Mouse (Mus musculus) spleen, adult 2 months (tissue): ENCODE results near the gene Gbgt1. TPM values are rescaled to one million over a fixed set of nuclear protein-coding genes. Genes with fewer than 3 reads are reported as not detected.

Experiments used
- DNase-seq, 2 experiments: peaks; one replicate each; pipeline versions ENCODE4 v3.0.0 to v3.0.0-alpha.2; 2012 to 2021; ENCODE audit warnings: low spot score in 2 of 2, low read depth in 1 of 2
- H3K27ac ChIP-seq: fragments of 200-500 bp; 2 replicates; pipeline ENCODE4 v1.5.1; 2012; ENCODE audit warnings: low read length, inconsistent platforms; ENCODE audit not compliant: insufficient read depth
- H3K27me3 ChIP-seq: fragments of 200-500 bp; 2 replicates; pipeline ENCODE4 v1.6.1; 2012; ENCODE audit warnings: mild to moderate bottlenecking, moderate library complexity, low read length, inconsistent platforms; ENCODE audit not compliant: control insufficient read depth, insufficient read depth
- H3K36me3 ChIP-seq: fragments of 200-500 bp; 2 replicates; pipeline ENCODE4 v1.6.1; 2012; ENCODE audit warnings: mild to moderate bottlenecking, low read length, inconsistent platforms; ENCODE audit not compliant: control insufficient read depth, insufficient read depth
- H3K4me1 ChIP-seq: fragments of 200-500 bp; 2 replicates; pipeline ENCODE4 v1.6.1; 2011; ENCODE audit warnings: inconsistent platforms; ENCODE audit not compliant: control insufficient read depth, insufficient read depth, insufficient read length
- H3K4me3 ChIP-seq: fragments of 200-500 bp; 2 replicates; pipeline ENCODE4 v1.5.1; 2011; ENCODE audit warnings: mild to moderate bottlenecking, inconsistent platforms; ENCODE audit not compliant: insufficient read depth, insufficient read length; ENCODE audit errors: extremely low read depth
- CTCF ChIP-seq: fragments of 200-500 bp; IDR thresholded peaks from 2 replicates; pipeline ENCODE4 v1.5.1; 2011; ENCODE audit warnings: mild to moderate bottlenecking, inconsistent platforms; ENCODE audit not compliant: insufficient read depth, insufficient read length, insufficient replicate concordance; ENCODE audit errors: extremely low read depth
- POLR2A ChIP-seq: fragments of 200-500 bp; IDR thresholded peaks from 2 replicates; pipeline ENCODE4 v1.6.1; 2011; ENCODE audit warnings: low read depth, low read length, inconsistent platforms
- WGBS: fragments of 180-500 bp; shearing (Covaris S2); methylation state at CpG from one replicate; pipeline ENCODE4 v1.1.7; 2018; 5-methylcytosine and 5-hydroxymethylcytosine counted together
- polyA plus RNA-seq: library from polyadenylated mRNA; depleted of rRNA; stranded (reverse); fragments of >200 nt; gene quantifications from 2 replicates; pipeline ENCODE4 v1.2.3, GENCODE M21; 2012

Gene Gbgt1
- polyA plus RNA-seq, 1 experiment: 3.7 TPM

DNA sequence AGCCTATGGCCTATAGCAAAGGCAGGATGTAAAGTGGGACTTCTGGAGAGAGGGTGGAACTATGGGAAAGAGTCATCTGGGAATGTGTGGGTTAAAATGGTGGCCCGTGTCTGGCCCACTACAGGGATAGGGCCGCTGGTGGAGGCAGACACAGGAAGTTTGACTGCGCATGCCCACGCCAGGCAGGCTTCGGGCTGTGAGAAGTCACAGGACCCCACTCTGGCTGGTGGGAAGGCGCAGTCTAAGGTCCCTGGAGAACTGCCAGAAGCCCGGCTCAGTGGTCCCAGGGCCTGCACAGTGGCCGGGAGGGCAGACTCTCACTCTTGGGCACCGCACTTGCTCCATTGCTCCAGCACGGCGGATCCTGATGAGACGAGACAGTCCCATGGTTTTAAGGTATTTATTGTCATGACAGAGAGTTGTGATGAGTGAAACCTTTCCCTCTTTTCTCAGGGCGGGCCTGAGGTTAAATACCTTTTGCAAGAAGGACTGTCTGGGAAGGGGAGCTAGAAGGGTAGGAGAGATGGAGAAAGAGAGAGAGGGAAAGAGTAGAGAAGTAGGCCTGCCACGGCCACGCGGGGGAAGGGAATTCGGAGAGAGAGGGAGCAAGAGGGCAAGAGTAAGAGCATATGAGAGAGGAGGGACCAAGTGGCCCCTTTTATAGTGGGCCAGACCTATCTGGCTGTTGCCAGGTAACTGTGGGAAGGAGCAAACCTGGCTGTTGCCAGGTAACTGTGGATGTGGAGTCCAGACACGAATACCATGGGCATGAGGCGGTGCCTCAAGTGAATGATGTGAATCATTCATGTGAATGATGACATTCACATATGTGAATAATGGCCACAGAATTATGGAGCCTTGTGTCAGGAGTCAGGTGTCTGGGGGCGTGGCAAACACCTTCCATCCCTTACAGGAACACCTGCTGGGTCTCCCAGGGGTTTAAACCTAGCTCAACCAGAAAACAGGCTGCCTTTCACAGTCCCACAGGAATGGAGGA is 17.2 kb upstream of the Gbgt1 start:
- DNase-seq: no peak
- Histone ChIP-seq H3K27ac (no peak overlapping the region), H3K4me3 (peak overlapping the region; percentile 30; the same call in 1 of the 2 replicates), H3K36me3 (no peaks in the 10 kb centered on the region), H3K27me3 (no peaks in the 10 kb centered on the region), H3K4me1 (no peaks in the 10 kb centered on the region)
- 82% methylated on average over 20 of the region's 20 CpGs for WGBS
- TF ChIP-seq CTCF: no peak
- no peak for TF ChIP-seq POLR2A

DNA sequence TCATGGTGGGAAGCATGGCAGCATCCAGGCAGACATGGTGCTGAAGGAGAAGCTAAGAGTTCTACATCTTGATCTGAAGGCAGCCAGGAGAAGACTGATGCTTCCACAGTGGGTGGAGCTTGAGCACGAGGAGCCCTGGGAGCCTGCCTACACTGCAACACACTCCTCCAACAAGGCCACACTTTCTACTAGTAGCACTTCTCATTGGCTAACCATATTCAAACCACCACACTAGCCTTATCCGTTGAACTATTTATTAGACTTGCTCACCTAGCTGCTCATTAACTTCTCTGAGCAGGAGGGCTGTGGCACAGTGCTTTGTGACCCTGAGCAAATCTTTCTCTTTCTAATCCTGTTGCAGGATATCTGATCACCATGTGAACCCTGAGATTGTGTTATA is 12.8 kb upstream of the Gbgt1 start:
- Histone ChIP-seq H3K36me3 (no peaks in the 10 kb centered on the region), H3K4me3 (no peak overlapping the region), H3K27me3 (no peaks in the 10 kb centered on the region), H3K4me1 (no peaks in the 10 kb centered on the region), H3K27ac (no peak overlapping the region)
- no peak for DNase-seq
- WGBS: 67% methylated on average over 2 of the region's 2 CpGs
- TF ChIP-seq CTCF (no peak), POLR2A (no peak)

DNA sequence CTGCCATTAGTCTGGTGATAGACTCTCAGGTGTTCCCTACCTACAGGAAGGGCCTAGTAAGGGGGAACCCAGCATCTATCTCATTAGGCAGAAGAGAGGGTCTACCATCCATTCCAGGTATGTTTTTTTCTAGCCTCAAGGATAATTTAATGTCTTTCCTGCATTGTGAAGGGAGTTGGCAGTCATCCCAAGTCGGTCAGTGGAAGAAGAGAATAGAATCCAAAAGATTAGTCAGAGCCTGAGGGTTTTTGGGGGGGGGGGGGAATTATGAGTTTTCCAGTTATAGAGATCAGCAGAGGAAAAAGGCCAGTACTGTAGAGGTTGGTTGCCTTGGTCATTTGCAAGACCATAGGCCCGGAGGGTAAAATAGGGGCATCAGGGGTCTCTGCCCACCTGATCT is 2.2 kb upstream of the Gbgt1 start:
- WGBS: 87% methylated on average over 2 of the region's 2 CpGs
- no peak for TF ChIP-seq CTCF
- no peak for TF ChIP-seq POLR2A

DNA sequence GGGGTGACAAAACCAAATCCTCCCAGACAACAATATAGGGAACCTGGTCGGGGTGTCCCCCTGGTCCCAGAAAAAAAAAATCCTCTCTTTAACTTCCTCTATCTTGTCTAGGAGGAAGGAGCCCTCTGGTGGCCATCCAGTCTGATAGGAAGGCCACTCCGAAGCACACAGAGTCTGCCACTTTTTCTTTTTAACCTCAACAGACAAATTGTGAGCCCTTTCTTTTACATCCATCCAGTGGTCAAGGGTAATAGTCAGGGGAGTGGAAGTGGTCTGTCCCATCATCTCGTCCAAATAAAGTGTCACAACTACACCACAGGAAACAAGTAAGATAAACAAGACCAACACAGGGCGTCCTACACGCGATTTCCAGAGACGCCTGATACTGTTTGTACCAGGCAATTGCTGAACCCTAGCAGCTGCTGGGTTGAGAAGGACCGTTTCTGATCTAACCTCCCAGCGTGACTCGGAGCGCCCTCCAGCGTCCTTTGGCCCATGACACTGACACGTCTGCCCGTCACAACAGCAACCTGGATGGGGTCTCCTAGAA is 1.4 kb upstream of the Gbgt1 start:
- Histone ChIP-seq H3K27ac (no peak overlapping the region), H3K36me3 (no peaks in the 10 kb centered on the region), H3K4me1 (no peaks in the 10 kb centered on the region; the same call in 1 of the 2 replicates), H3K27me3 (no peaks in the 10 kb centered on the region), H3K4me3 (no peak overlapping the region)
- 69% methylated on average over 14 of the region's 14 CpGs for WGBS
- TF ChIP-seq CTCF: no peak
- TF ChIP-seq POLR2A: no peak
- DNase-seq: peak in 1 of 2 experiments; percentile 23

More for the DNA sequence above, 2.2 kb upstream of the Gbgt1 start:
- Histone ChIP-seq H3K4me1 (no peaks in the 10 kb centered on the region; the same call in 1 of the 2 replicates), H3K27me3 (no peaks in the 10 kb centered on the region), H3K27ac (no peak overlapping the region), H3K36me3 (no peaks in the 10 kb centered on the region), H3K4me3 (no peak overlapping the region)
- DNase-seq: no peak

DNA sequence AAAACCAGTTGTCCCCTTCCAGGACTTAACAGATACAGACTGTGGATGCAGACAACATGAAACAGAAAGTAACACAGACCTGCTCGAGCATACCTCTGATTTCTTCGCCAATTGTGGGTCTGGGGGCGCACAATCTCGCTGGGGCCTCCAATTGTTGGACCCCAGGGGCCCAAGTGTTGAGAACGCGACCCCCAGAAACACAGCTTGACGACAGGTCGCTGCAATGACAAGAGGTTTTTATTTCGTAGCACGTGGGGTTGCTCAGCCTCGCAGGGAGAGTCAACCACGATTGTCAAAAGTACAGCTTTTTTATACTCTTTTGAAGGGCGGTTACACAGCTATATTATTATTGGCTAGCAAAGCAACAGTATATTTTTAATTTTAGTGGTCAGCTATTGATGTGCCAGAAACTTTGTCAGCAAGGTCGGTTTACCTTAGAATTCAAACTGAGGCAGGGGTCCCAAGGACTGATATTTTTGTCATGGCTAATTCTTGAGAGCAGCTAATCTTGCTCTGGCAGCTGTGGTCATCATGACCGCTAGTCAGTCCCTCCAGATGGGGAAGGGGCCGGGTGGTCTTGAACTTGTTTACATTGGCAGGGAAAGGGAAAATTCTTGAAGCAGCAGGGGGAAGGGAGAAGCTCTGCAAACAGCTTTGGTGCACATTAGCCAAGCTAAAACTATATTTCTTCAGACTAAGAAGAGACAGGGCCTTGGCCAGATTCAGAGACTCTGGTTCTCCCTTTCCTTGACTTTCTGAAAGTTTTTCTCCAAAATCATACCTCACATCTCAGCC is 693 bp upstream of the Gbgt1 start:
- H3K4me1 ChIP-seq: no peaks in the 10 kb centered on the region; the same call in 1 of the 2 replicates
- WGBS: 85% methylated on average over 16 of the region's 16 CpGs
- no peaks in the 10 kb centered on the region for H3K36me3 ChIP-seq
- no peak for TF ChIP-seq POLR2A
- TF ChIP-seq CTCF: no peak
- H3K4me3 ChIP-seq: no peak overlapping the region
- no peak overlapping the region for H3K27ac ChIP-seq
- DNase-seq: no peak
- no peaks in the 10 kb centered on the region for H3K27me3 ChIP-seq

DNA sequence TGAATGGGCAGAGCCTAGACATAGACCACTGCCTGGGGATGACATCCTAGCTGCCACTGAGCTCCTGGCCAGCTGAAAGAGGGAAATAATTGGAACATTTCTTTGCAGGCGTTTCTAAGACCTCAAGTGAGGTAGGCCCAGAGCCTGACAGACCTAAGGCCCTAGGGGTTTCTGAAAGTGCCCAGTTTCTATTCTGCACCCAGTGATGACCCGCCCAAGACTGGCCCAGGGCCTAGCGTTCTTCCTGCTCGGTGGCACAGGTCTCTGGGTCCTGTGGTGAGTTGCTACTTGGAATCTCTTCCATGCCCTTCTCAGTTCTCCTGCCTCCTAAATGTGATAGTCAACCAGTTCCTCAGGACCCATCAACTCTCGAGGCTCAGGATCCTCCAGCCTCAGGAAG is 870 bp downstream of the Gbgt1 start:
- WGBS: 84% methylated on average over 5 of the region's 5 CpGs

More for the DNA sequence above, 870 bp downstream of the Gbgt1 start:
- no peaks in the 10 kb centered on the region for H3K27me3 ChIP-seq
- no peaks in the 10 kb centered on the region; the same call in 1 of the 2 replicates for H3K4me1 ChIP-seq
- no peak overlapping the region for H3K4me3 ChIP-seq
- TF ChIP-seq CTCF (no peak), POLR2A (no peak)
- no peak for DNase-seq
- H3K27ac ChIP-seq: no peak overlapping the region
- no peaks in the 10 kb centered on the region for H3K36me3 ChIP-seq
